Mouse (Mus musculus) embryonic fibroblast, embryonic 13.5 days (primary cell): ENCODE data around the gene Cse1l.

Source experiments
- CTCF ChIP-seq: IDR thresholded peaks from 2 replicates; pipeline ENCODE4 v1.5.1; 2011; ENCODE audit warnings: mild to moderate bottlenecking, control low read depth, low read length, moderate library complexity, borderline replicate concordance; ENCODE audit not compliant: insufficient read depth
- POLR2A ChIP-seq: IDR thresholded peaks from 2 replicates; pipeline ENCODE4 v1.6.1; 2011; ENCODE audit warnings: low read depth, mild to moderate bottlenecking, control low read depth, low read length, moderate library complexity

DNA sequence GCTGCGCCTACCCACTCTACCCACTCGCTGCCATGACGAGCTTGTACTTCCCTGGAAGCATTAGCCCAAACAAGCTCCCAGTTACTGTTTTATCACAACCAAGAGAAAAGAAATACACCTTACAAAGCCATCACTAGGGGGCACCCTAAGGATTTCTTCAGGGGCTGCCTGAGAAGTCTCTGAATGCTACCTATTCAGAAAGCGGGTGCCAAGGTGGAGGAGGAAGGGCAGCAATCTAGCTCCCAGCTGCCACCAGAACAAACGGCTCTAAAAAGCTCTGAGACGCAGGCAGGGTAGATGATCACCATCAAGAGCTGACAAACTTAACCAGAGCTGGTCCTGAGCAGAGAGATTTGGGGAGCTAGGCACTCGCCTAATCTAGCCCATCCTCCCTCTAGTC is 51.0 kb downstream of the Cse1l start:
- TF ChIP-seq CTCF (no peak), POLR2A (no peak)
